Mouse (Mus musculus): ENCODE results near the gene Zswim2. TPM values are rescaled to one million over a fixed set of nuclear protein-coding genes. Genes with fewer than 3 reads are reported as not detected.
"Not testable (repeated sequence)": the region's sequence is repeated elsewhere in the genome, so short reads cannot be mapped to it uniquely, and the experiment has no call there.

Gene Zswim2
- total RNA-seq (2014; fragmentation: Nextera tagmentation) (not detected in 2 replicates), total RNA-seq (2017) (not detected in 2 replicates)

DNA sequence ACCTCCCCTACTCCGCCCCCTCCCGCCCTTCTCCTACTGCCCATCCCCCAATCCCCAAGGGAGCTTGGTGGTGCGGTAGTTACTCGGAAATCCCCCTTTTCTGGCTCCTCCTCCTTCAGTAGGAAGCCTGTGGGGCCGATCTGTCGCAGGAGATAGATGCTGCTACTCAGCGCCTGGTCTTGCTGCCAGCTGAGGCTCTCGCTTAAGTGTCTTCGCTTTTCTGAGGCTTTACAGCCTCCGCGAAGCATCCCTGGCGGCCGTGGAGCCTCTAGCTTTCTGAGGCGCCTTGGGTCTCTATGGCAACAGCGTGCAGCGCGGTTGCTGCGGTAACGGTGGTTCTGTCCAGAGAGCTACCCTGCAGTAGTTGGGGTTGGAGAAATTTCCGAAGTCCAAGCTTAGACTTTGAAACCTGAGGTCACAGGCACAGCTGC lies at the start of gene Zswim2:
Zswim2 (minus strand) TSS at position 298 of the 431 bp plus-strand sequence.
- ATAC-seq (replicated peaks; ENCODE audit: low FRiP score, low TSS enrichment, poor library complexity, severe bottlenecking) = peak; percentile 74

DNA sequence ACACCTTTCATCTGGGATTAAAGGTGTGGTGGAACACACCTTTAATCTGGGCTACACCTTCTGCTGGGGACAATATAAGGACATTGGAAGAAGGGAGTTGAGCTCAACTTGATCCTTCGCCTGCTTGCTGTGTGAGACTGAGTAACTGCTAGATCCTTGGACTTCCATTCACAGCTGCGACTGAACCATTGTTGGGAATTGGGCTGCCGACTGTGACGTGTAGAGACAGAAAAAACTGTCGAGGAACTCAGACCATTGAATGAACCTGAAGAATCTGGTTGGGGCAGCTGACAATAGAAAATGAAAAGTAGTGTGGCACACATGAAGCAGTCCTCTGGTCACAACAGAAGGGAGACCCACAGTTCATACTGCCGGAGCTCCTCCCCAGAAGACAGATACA lies 49.2 kb upstream of the Zswim2 start, which contains the start of gene Gm13691:
Gm13691 (plus strand) TSS at position 301 of the 400 bp plus-strand sequence.
- ATAC-seq (replicated peaks; ENCODE audit: low FRiP score, low TSS enrichment, poor library complexity, severe bottlenecking) = not testable (repeated sequence)

DNA sequence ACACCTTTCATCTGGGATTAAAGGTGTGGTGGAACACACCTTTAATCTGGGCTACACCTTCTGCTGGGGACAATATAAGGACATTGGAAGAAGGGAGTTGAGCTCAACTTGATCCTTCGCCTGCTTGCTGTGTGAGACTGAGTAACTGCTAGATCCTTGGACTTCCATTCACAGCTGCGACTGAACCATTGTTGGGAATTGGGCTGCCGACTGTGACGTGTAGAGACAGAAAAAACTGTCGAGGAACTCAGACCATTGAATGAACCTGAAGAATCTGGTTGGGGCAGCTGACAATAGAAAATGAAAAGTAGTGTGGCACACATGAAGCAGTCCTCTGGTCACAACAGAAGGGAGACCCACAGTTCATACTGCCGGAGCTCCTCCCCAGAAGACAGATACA lies 43.4 kb upstream of the Zswim2 start, which contains the start of gene Gm13697:
Gm13697 (plus strand) TSS at position 301 of the 400 bp plus-strand sequence.
- ATAC-seq (replicated peaks; ENCODE audit: low FRiP score, low TSS enrichment, poor library complexity, severe bottlenecking) = not testable (repeated sequence)

DNA sequence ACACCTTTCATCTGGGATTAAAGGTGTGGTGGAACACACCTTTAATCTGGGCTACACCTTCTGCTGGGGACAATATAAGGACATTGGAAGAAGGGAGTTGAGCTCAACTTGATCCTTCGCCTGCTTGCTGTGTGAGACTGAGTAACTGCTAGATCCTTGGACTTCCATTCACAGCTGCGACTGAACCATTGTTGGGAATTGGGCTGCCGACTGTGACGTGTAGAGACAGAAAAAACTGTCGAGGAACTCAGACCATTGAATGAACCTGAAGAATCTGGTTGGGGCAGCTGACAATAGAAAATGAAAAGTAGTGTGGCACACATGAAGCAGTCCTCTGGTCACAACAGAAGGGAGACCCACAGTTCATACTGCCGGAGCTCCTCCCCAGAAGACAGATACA lies 37.6 kb upstream of the Zswim2 start, which contains the start of gene Gm13694:
Gm13694 (plus strand) TSS at position 301 of the 400 bp plus-strand sequence.
- ATAC-seq (replicated peaks; ENCODE audit: low FRiP score, low TSS enrichment, poor library complexity, severe bottlenecking) = not testable (repeated sequence)

DNA sequence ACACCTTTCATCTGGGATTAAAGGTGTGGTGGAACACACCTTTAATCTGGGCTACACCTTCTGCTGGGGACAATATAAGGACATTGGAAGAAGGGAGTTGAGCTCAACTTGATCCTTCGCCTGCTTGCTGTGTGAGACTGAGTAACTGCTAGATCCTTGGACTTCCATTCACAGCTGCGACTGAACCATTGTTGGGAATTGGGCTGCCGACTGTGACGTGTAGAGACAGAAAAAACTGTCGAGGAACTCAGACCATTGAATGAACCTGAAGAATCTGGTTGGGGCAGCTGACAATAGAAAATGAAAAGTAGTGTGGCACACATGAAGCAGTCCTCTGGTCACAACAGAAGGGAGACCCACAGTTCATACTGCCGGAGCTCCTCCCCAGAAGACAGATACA lies 31.8 kb upstream of the Zswim2 start, which contains the start of gene Gm13696:
Gm13696 (plus strand) TSS at position 301 of the 400 bp plus-strand sequence.
- ATAC-seq (replicated peaks; ENCODE audit: low FRiP score, low TSS enrichment, poor library complexity, severe bottlenecking) = not testable (repeated sequence)

DNA sequence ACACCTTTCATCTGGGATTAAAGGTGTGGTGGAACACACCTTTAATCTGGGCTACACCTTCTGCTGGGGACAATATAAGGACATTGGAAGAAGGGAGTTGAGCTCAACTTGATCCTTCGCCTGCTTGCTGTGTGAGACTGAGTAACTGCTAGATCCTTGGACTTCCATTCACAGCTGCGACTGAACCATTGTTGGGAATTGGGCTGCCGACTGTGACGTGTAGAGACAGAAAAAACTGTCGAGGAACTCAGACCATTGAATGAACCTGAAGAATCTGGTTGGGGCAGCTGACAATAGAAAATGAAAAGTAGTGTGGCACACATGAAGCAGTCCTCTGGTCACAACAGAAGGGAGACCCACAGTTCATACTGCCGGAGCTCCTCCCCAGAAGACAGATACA lies 26.0 kb upstream of the Zswim2 start, which contains the start of gene Gm13695:
Gm13695 (plus strand) TSS at position 301 of the 400 bp plus-strand sequence.
- ATAC-seq (replicated peaks; ENCODE audit: low FRiP score, low TSS enrichment, poor library complexity, severe bottlenecking) = not testable (repeated sequence)

DNA sequence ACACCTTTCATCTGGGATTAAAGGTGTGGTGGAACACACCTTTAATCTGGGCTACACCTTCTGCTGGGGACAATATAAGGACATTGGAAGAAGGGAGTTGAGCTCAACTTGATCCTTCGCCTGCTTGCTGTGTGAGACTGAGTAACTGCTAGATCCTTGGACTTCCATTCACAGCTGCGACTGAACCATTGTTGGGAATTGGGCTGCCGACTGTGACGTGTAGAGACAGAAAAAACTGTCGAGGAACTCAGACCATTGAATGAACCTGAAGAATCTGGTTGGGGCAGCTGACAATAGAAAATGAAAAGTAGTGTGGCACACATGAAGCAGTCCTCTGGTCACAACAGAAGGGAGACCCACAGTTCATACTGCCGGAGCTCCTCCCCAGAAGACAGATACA lies 20.2 kb upstream of the Zswim2 start, which contains the start of gene Gm13693:
Gm13693 (plus strand) TSS at position 301 of the 400 bp plus-strand sequence.
- ATAC-seq (replicated peaks; ENCODE audit: low FRiP score, low TSS enrichment, poor library complexity, severe bottlenecking) = not testable (repeated sequence)

DNA sequence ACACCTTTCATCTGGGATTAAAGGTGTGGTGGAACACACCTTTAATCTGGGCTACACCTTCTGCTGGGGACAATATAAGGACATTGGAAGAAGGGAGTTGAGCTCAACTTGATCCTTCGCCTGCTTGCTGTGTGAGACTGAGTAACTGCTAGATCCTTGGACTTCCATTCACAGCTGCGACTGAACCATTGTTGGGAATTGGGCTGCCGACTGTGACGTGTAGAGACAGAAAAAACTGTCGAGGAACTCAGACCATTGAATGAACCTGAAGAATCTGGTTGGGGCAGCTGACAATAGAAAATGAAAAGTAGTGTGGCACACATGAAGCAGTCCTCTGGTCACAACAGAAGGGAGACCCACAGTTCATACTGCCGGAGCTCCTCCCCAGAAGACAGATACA lies 14.4 kb upstream of the Zswim2 start, which contains the start of gene Gm13698:
Gm13698 (plus strand) TSS at position 301 of the 400 bp plus-strand sequence.
- not testable (repeated sequence) for ATAC-seq (replicated peaks; ENCODE audit: low FRiP score, low TSS enrichment, poor library complexity, severe bottlenecking)

DNA sequence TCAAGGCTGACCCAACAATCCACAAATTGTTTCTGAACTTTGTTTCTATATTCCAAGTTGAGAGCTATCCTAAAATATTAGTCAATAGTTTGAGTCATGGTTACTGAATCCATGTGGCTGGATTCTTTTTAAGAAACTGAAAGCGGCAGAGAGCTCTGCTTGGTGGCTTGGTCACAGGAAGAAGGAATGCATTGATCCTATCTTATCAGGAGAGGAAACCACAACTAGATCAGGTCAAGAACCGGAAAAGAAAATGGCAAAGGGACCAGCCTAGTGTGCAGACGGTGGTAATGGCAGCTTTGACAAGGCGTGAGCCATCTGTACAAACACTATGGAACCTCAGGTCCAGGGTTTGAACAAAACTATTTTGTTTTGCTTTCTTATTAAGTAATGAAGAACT lies 764 bp upstream of the Zswim2 start:
- no peak for ATAC-seq (replicated peaks; ENCODE audit: low FRiP score, low TSS enrichment, poor library complexity, severe bottlenecking)

DNA sequence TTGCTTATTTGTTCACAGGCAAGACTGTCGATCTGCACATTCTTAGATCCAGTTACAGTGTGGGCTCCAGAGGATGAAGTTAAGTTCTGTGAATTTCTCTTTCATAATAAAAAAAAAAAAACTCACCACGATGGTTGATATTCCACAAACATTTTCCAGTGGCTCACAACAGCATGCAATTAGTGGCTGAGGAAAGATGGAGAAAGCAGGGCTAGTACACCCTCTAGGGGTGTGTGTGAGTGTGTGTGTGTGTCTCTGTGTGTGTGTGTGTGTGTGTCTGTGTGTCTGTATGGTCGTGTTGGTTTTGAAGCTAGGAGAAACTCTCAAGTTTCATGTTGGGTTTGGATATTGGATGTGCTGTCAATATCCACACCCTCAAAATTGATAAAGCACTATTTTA lies 350 bp upstream of the Zswim2 start:
- ATAC-seq (replicated peaks; ENCODE audit: low FRiP score, low TSS enrichment, poor library complexity, severe bottlenecking) = no peak

DNA sequence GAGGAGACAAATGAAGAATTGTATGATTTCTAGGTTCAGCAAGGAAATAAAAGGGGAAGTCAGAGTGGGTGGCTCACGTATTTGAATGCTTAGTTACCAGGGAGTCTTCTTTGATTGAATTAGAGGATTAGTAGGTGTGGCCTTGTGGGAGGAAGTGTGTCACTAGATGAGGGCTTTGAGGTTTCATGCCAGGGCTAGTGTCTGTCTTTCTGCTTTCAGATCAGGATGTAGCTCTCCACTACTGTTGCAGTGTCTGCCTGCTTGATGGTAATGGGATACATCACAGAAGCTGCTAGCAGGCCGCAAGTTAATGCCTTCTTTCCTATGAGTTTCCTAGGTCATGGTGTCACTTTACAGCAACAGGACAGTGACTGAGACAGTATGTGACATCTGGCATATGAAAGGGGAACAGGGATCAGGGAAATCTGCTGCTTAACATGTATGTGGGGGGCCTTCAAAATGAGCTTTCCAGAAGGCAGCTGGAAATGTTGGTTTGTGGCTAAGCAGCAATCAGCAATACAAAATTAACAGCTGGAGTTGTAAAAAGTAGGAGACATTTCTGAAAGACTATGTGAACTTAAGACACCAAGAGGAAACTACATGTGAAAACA lies 11.4 kb downstream of the Zswim2 start:
- ATAC-seq (replicated peaks; ENCODE audit: low FRiP score, low TSS enrichment, poor library complexity, severe bottlenecking) = peak; percentile 71

DNA sequence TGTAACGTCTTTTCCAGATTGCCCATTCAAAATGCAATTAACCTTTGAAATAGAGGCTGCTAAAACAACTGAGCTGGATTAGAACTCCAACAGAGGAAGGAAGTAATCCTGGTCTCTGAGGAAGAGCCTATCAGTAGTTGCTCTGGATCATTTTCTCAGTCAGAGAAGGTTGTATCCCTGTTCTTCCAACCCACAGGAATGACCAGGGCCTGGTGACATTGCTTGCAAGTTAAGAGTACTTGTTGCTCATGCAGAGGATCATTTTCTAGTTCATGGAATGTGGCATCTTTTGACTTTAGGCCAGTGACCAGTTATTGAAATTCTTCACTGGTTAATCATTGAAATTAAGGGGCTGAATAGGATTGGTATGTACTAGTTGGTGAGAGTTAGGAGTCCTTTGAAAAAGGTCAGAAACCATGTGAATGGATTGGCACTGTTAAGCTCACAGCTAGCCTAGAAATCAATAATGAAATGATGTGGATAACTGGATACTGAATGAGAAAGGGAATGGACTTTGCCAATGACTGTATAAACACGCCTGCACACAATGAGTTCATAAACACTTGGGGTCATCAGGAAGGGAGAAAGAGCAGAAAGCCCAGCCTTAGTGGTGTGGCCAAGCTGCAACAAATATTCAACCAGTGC lies 39.0 kb downstream of the Zswim2 start:
- no peak for ATAC-seq (replicated peaks; ENCODE audit: low FRiP score, low TSS enrichment, poor library complexity, severe bottlenecking)

DNA sequence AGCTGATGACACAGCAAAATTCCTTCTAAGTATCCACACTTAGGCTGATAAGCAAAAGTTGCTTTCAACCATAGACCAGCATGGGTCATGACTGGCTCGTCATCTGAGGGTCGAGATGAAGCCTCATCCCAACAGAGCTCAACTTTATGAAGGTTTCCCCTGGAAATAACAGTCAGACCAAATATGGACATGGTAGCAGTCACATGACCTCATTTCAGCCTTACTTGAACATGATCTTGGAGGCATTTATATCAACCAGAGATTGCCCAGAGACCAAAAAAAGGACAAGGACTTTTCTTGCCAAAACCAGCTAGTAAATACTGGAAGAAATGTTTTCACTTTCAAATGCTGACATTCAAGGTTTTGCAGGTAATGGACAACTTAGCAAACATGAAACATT lies 47.3 kb downstream of the Zswim2 start:
- ATAC-seq (replicated peaks; ENCODE audit: low FRiP score, low TSS enrichment, poor library complexity, severe bottlenecking) = no peak

DNA sequence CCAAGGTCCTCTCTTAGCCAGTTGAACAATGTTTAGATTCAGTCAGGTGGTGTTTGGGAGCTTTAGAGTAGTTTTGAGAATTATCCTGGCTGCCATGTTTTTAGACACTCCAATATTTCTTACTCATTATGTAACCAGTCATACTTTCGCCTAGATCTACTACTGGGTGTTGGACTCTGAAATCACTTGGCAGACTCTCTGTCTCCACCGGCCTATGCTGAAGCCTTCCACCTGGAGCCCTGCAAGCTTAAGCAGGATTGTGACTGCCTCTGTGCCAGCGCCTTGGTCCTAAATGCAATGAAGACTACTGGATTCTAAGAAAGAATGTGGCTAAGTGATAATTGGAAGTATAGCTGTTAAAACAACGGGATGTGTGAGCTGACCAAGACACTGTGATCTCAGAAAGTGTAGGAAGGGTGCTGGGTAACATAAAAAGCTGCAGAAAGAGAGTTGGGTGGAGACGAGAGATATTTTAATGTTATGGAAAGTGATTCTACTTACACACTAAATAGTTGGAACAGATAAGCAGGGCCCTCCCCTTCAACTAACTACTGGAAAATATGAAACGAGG lies 57.1 kb downstream of the Zswim2 start:
- no peak for ATAC-seq (replicated peaks; ENCODE audit: low FRiP score, low TSS enrichment, poor library complexity, severe bottlenecking)

Other genes with a start within 250 kb of the Zswim2 start
- gene Itgav, start 216.8 kb downstream of the Zswim2 start, total RNA-seq (2014; fragmentation: Nextera tagmentation) = 8.1 and 13.8 TPM in 2 replicates
- 10.3 and 42.0 TPM in 2 replicates for gene Itgav, start 216.8 kb downstream of the Zswim2 start, total RNA-seq (2017)
- not detected in 2 replicates for gene Fam171b, start 128.6 kb downstream of the Zswim2 start, total RNA-seq (2014; fragmentation: Nextera tagmentation)
- gene Fam171b, start 128.6 kb downstream of the Zswim2 start, total RNA-seq (2017) = 0.19 TPM in 1 of 2 replicates, not detected in the other
- gene Gm13698, start 14.5 kb upstream of the Zswim2 start, total RNA-seq (2014; fragmentation: Nextera tagmentation) = 0.44 TPM in 1 of 2 replicates, not detected in the other
- gene Gm13698, start 14.5 kb upstream of the Zswim2 start, total RNA-seq (2017) = not detected in 2 replicates
- 0.44 TPM in 1 of 2 replicates, not detected in the other for gene Gm13693, start 20.3 kb upstream of the Zswim2 start, total RNA-seq (2014; fragmentation: Nextera tagmentation)
- not detected in 2 replicates for gene Gm13693, start 20.3 kb upstream of the Zswim2 start, total RNA-seq (2017)
- gene Gm13695, start 26.1 kb upstream of the Zswim2 start, total RNA-seq (2014; fragmentation: Nextera tagmentation) = 0.44 TPM in 1 of 2 replicates, not detected in the other
- gene Gm13695, start 26.1 kb upstream of the Zswim2 start, total RNA-seq (2017) = 0.95 TPM in 1 of 2 replicates, not detected in the other
- gene Gm13696, start 31.9 kb upstream of the Zswim2 start, total RNA-seq (2014; fragmentation: Nextera tagmentation) = 0.44 TPM in 1 of 2 replicates, not detected in the other
- not detected in 2 replicates for gene Gm13696, start 31.9 kb upstream of the Zswim2 start, total RNA-seq (2017)
- 0.44 TPM in 1 of 2 replicates, not detected in the other for gene Gm13694, start 37.7 kb upstream of the Zswim2 start, total RNA-seq (2014; fragmentation: Nextera tagmentation)
- gene Gm13694, start 37.7 kb upstream of the Zswim2 start, total RNA-seq (2017) = not detected in 2 replicates
- gene Gm13697, start 43.5 kb upstream of the Zswim2 start, total RNA-seq (2014; fragmentation: Nextera tagmentation) = 0.44 TPM in 1 of 2 replicates, not detected in the other
- not detected in 2 replicates for gene Gm13697, start 43.5 kb upstream of the Zswim2 start, total RNA-seq (2017)
- gene Gm13691, start 49.3 kb upstream of the Zswim2 start, total RNA-seq (2014; fragmentation: Nextera tagmentation) = not detected in 2 replicates
- gene Gm13691, start 49.3 kb upstream of the Zswim2 start, total RNA-seq (2017) = not detected in 2 replicates